Mouse (Mus musculus) olfactory bulb, adult 2 months (tissue): Measurements from ENCODE around the gene Serpina12.

ENCODE experiments used
- CTCF ChIP-seq: fragments of 200-500 bp; IDR thresholded peaks from 2 replicates; pipeline ENCODE4 v1.5.1; 2012; ENCODE audit warnings: low read depth, mild to moderate bottlenecking, low read length, moderate library complexity; ENCODE audit not compliant: insufficient read depth
- POLR2A ChIP-seq: fragments of 200-500 bp; IDR thresholded peaks from 2 replicates; pipeline ENCODE4 v1.6.1; 2012; ENCODE audit warnings: mild to moderate bottlenecking, low read depth, low read length, moderate library complexity; ENCODE audit not compliant: insufficient read depth

- TF ChIP-seq CTCF: no peak
- no peak for TF ChIP-seq POLR2A
Measured at GRCm38 (mm10) chr12:103992945-103993344, 51.3 kb downstream of the Serpina12 start.
